Mouse (Mus musculus) left cerebral cortex, adult 11 months (tissue): Measurements from ENCODE around the gene Lgmn.

ENCODE experiments used
- DNase-seq: peaks from one replicate; pipeline ENCODE4 v3.0.0; 2022; ENCODE audit warnings: low spot score

The Lgmn gene

DNA sequence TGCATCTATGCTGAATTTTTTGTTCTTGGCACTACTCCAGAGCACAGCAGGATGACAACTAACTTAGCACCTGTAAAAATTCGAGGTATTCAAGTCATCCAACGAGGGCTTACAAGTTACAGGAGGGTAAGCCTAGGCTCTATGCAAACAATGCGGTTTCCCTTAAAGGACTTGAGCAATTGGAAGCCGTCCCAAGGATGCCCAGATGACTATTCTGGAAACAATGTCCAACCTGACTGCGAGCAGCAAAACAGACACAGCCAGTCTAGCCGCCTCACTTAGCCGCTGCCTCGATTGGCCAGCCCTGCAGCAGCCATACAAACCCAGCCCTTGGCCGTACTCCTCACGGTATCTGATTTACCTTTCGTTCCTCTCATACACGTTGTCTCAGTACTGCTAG lies 7.4 kb downstream of the Lgmn start:
- no peak for DNase-seq

DNA sequence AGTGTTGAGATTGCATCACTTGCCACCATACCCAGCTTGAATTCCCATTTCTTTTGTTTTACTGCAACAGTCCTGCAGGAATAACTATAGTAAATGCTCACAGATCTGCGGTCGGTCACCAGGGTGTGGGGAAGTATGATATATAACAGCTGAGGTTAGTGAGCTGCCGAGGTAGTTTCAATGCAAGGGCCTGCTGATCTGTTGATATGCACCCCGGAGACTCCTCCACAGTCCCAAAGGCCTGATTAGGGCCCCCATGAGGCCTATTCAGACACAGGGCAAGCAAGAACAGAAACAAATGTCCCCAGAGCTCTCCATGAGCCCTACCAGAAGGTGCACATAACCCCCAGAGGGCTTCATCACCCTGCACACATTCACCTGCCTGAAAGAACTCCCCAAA lies 9.4 kb downstream of the Lgmn start:
- DNase-seq: no peak

DNA sequence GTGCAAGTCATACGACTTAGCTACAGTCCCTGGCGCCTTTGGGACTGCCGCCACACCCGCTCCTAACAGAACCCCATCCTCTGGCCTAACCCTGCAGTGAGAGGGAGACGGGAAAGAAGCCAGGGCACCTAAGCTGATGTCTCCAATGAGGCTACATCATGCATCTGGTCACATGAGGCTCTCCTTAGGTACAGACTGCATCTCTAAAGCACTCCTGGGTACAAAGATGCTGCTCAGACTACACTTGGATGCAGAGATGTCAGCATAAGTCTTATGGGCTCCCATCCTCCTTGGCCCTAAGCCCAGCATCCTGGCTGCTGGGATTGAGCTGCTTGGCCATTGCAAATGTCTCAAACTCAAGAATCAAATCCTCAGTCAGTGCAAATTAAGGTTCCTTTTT lies 10.0 kb downstream of the Lgmn start:
- DNase-seq: no peak

DNA sequence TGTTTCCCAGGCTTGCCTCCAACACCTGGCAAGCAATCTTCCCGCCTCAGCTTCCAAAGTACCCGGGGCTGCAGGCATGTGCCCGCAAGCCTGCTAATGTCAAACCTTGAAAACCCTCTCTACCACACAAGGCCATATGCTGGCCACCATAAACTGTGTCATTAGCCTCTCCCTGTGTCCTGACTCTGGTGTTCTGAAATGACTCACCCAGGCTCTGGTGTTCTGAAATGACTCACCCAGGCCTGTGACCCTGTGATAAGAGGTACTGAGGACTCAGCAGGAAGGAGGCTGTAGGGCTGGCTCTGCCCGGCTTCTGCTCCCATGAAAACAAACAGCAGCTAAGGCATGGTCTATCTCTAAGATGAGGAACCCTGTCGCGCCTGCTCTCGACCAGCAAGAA lies 13.3 kb downstream of the Lgmn start:
- no peak for DNase-seq

DNA sequence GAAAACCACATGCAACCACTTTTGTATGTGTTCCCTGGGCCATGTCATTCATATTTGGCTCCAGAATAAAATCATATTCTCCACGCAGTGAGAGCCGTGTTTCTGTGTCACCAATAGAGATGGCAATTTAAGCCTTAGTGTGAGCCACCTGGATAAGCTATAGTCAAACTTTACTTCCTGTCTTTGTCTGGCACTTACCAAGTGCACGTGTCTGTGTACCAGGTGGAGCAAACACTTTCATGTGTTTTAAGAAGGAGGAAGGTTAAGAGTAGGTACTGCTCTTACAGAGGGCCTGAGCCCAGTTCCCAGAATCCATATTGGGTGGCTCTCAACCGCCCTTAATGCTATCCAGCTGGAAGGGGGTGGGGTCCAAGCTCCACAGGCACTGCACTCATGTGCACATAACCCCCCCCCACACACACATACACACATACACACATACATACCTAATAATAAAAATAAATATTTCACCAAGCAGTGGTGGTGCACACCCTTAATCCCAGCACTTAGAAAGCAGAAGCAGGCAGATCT lies 14.5 kb downstream of the Lgmn start:
- no peak for DNase-seq

DNA sequence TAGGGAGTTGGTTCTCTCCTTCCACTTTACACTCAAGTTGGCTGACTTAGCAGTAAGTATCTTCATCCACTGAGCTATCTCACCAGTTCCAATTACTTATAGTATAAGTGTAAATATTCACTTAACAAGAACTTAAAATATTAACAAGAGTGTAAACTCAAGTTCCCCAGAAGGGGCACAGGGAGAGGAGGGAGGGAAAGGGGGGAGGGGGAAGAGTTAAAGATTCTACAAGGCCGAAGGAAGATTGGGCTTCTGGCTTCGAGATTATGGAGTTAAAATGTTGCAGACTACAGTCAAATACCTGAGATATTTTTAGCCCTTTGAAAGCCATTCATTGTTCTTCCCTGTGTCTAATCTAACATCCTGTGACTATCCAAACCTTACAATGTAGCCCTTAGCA lies 15.2 kb downstream of the Lgmn start:
- no peak for DNase-seq

DNA sequence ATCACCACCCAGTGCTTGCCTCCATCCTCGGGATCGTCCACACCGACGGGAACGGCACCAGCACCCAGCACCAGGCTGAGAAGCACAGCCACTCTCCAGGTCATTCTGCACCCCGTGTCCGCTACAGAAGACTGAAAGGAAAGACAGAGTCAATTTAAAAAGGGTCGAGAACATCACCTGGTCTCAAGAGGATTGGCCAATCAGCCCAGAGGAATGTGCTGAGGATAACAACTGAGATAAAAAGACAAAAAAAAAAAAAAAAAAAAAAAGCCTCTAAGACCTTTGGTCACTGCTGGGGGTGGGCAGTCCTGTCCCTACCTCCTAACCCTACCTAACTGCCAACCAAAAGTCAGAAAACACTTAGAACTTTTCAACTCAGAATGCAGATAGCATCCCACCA lies 16.0 kb downstream of the Lgmn start:
- no peak for DNase-seq

DNA sequence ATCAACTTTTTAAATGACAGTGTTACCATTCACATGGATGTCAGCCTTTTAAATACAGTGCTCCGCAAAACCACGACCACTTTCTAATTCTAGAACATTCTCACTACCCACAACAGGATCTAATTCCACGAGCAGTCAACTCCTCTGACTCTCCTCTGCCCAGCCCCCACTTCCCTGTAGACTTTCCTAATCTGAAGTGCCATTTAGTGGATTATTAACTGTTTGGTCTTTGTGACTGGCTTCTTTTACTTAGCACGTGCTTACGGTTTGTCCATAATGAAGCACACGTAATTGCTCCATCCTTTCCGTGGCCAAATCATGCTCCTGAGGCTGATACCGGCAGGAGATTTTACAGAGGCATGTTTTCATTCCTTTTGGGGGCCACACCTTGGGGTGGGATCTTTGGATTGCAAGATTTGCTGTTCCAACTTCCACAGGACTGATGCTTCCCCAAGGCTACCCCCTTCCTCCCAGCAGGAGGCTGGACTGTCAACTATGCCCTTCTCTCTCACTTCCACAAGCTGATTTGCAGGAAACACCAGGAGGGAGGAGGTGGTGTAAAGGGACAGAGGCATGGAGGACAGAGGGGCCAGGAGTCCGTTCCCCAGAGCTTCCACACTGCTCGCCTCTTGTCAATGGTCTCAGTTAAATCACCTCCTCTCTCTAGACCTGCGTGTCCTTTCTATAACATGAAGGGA lies 16.8 kb downstream of the Lgmn start:
- DNase-seq: no peak

DNA sequence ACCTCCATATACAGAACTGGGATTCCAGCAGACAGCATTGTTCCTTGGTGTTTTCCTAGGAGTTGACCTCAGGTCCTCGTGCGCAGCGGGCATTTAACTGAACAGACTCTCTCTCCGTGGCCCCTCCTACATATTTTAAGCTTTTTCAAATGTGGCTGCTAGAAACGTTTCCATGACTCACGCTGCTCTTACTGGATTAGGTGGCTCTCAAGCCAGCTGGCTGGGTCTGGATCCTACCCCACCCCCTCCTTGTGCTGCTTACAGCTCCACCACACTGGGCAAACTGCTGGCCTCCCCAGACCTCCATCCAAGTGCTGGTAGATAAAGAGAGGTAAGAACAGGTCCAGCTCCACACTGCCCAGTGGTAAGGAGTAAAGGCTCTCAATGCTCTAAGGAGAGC lies 17.5 kb downstream of the Lgmn start:
- no peak for DNase-seq

DNA sequence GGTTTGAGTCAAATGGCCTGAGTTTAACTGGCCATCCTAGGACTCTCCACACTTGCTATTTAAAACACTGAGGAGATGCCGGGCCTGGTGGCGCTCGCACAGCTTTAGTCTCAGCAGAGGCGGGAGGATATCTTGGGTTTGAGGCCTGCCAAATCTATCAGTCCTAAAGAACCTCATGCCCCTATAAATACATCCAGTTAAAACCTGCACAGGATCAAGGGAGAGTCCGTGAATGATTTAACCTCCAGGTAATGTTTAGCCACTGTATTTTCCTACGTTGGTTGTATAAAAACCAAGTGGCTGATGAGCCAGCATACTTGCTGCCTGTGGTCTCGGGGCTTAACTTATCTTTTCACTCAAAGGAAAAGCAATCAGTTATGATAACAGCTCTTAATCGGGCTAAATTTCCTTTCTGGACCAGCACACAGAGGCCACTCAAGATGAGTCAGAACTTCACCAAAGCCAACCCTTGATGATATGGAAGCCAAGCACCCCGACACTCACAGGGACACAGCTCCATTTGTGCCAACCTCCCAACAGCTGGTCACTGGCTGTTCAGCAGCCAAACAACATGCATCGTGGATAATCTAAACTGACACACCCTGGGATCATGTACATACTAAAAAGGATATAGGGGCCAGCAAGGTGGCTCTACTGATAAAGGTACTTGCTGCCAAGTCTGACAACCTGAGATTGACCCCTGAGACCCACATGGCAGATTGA lies 19.3 kb downstream of the Lgmn start:
- no peak for DNase-seq

DNA sequence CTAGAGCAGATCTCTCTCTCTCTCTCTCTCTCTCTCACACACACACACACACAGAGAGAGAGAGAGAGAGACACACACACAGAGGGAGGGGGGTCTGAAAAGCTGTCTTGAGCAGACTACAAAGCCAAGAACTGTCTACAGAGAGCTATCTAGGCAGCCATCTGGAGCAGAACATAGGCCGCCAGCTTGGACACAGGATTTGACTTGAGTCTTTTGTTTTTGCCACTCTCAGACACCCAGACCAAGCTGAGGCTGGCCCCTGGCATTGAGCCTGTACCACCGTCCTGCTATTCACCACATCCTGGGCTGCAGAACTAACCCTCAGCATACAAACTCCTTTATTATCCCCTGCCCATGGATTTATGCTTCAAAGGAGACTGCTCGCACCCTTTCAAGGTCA lies 20.1 kb downstream of the Lgmn start:
- DNase-seq: peak; percentile 37

DNA sequence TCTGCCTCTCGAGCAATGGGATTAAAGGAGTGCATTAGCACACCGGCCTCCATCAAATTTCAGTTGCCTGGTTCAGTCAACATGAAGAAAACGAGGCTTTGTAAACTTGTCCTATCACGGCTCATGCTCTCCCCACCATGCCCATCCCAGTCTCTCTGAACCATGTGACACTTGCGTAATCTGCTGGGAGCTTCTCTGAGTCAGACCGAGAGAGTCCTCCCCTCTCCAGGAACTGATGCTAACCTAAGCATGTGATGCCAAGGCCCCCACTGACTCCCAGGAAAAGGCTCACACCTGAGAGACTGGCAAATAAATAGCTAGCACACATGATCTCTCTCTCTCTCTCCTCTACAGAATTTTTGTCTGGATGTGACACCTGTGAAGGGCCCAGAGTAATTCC lies 21.9 kb downstream of the Lgmn start:
- DNase-seq: no peak

DNA sequence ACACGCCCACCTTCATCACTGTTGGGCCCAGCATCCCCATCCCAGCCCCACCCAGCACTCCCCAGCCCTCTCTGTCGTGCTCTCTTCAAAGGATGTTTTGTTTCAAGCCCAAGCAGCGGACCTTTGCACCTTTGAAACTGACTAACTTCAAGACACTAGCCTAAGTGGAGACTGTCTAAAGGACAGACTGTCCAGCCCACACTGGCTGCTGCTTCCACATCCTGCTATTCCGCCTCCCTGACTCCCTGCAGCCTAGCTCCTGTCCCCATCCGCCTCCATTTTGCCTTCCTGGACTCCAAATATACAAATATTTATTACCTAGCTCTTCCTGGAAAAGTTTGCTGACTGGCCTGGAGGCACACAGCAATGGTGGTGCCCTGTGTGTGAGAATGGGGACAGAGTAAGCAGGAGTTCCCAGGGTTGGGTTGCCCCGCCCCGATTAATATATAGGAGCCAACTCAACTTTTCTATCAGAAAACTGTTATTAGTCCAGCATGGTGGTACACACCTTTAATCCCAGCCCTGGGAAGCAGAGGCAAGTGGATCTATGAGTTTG lies 22.6 kb downstream of the Lgmn start:
- no peak for DNase-seq

DNA sequence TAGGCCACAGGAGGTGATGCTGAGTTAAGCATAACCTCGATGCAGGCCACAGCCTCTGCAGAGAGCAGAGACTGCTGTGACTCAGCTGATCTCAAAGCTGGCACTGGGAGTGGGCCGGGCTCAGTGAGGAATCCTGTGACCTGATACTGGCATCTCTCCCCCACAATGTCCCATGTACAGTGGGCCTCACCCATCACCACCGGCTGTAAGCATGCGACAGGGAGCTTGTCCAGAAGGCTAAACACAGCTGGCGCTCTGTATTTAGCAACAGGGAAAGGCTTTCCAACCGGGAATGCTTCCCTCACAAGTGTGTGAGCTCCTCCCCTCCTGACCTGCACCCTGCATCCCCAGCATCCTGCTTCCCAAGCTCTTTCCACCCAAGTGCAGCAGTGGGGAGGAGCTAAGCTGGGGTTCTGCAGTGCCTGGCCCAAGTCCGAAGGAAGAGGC lies 23.2 kb downstream of the Lgmn start:
- peak; percentile 48 for DNase-seq

DNA sequence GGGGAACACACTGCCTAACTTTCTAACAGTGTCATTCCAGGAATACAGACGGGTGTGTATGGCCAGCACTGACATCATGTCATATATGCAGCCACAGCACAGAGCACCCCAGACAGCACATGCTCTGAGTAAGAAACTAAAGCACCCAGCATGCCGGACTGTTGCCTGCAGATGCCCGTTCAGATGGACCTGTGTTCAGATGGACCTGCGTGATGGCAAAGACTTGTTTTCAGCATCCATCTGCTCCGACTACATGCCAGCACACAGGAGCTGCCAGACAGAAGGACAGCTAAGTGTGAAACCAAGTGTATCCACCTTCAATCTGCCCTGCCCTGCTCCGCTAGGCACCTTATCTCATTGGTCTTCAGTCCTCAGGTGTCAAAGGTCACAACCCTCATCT lies 24.9 kb downstream of the Lgmn start:
- DNase-seq: no peak

DNA sequence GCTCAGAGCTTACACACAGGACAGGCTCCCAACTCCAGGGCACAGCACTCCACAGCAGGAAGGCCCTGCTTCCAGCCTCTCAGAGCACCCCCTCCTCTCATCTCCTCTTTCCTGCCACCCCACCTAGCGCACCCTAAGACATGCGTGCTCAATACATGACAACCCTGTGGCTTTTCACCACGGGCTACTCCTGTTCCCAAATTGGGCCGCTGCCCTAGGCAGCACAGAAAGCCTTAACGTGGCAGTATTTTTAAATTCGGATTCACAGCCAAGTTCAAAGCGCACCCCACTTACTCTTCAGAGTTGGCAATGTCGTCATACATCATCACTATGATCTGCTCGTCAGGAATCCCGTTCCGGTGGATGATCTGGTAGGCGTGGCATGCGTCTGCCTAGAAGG lies 26.4 kb downstream of the Lgmn start:
- DNase-seq: no peak

DNA sequence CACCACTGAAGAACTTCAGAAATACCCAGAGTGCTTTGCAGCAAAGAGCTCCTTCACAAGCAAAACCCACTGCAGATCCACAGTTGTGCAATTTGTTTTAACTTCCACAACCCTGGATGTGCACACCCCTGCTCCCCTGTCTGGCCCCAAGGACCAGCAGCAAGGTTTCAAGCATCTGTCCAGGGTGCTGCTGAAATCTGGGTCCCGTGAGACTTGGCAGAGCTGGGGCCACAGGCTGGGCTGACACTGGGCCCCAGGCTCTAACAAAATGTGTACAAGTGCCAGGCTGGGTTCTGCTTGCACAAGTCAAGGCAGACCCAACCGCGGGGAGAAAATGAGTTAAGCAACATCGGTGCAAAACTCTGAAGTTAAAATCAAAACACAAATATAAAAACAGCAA lies 41.0 kb downstream of the Lgmn start:
- no peak for DNase-seq

DNA sequence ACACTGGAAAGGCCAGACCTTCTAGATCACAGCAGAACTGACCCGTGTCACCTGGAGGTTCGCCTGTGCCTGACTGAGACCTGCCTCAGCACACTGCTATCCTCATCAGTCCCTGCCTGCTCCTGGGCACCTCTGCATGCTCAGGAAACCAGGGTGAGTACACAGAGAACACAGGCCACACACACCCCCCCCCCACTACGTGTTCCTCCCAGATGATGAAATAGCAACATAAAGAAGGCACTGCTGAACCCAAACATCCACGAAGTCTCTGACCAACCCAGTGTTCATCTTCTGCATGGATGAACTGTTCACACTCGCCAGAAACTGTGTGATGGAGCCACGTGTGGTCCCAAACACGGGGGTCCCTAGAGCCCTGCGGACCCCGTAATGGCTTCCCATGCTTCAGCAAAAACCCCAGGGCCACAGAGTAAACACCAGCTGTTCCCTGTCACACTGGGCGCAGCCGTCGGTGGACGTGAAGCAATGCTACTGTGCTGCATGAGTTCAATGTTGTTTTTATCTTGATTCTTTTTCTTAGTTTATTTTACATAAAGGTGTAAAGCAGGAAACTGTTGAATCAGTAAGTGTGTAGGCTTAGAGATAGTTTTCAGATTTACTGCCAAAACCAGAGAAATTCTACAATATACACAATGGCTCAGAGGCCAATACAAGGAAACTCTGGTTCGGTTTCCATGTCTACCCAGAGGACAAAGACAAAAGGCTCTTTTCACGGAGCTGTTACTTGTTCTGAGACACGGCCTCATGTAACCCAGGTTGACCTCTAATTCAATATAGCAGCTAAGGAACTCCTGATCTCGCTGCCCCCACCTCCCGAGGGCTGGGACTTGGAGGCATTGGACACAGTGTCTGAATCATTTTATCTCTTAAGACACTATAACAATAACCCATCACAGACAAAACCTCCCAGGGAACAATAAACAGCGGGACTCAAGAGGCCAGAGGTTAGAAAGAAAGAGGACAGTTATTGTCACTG lies 43.3 kb downstream of the Lgmn start:
- DNase-seq: no peak

DNA sequence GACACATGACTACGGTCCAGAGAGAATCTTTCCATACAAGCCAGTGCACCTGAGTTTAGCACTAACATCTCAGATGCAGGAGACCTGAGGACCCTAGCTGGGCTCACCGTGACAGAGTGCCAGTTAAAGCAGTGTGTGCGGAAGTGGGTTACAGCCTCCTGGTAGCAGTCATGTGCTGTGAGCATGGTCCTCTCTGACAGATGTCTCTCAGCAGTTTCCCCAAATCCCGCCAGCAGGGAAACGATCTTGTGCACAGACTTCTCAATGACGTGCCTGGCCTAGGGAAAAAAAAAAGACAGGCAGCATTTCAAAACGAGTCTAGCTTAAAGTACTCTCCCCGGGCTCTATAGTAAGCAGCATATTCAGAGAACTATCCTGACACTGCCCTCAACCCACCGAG lies 44.1 kb downstream of the Lgmn start:
- no peak for DNase-seq

DNA sequence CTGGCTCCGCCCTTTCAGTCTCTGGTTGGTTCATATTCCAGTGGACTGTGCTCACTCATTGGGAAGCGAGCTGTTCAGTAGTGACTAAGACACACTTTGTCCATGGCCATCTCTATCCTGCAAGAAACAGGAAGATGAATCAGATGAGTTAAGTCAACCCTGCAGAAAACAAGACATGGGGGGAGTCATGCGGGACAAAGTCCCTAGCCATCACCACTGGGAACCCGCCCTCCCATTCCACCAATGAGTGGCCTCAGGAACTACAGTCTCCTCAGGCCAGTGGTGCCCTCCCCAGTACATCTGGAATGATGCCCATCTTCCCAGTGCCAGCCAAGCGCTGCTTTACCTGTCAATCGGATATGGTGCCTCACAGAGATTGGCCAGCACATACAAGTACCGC lies 45.1 kb downstream of the Lgmn start:
- DNase-seq: no peak

DNA sequence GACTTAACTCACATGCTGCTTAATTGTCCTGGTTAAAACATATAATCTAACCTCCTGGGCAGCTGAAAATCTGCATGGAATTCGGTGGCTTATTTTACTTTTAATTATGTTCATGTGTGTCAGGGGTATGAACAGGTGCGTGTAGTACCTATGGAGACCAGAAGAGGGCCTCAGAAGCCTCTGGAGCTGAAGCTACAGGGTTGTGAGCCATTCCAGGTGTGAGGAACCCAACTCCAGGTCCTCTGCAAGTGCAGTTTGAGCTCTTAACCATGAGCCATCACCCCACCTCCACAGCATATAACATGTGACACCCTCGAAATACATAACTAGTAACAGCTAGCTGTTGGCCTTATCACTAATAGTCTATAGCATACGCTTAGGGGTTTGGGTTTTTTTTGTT lies 47.6 kb downstream of the Lgmn start:
- no peak for DNase-seq

DNA sequence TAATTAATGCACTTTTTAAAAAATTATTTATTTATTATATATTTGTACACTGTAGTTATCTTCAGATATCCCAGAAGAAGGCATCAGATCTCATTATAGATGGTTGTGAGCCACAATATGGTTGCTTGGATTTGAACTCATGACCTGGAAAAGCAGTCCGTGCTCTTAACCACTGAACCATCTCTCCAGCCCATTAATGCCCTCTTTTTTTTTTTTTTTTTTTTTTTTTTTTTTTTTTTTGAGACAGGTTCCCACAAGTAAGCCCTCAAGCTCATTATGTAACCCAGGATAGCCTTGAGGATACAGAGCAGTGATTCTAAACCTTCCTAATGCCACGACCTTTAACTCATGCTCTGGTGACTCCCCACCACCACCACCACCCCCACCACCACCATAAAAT lies 48.5 kb downstream of the Lgmn start:
- no peak for DNase-seq
